Mouse (Mus musculus) heart, postnatal 0 days (tissue): ENCODE data around the gene Cnpy3. TPM values are rescaled to one million over a fixed set of nuclear protein-coding genes. Genes with fewer than 3 reads are reported as not detected.

ENCODE experiments used
- ATAC-seq: fragments of 200-750 bp; cut with Nextera tagmentation; 2 replicates; pipeline ENCODE4 v1.8.0; 2017; ENCODE audit warnings: low read depth, moderate number of reproducible peaks, moderate library complexity; ENCODE audit not compliant: insufficient read depth
- DNase-seq: peaks from one replicate; pipeline ENCODE4 v3.0.0-alpha.2; 2016; ENCODE audit warnings: low spot score
- H3K27ac ChIP-seq: fragments of 300-500 bp; sonication (generic); 2 replicates; pipeline ENCODE4 v1.5.1; 2014; ENCODE audit warnings: low read depth, mild to moderate bottlenecking
- H3K27me3 ChIP-seq: fragments of 300-500 bp; sonication (generic); 2 replicates; pipeline ENCODE4 v1.6.1; 2014; ENCODE audit warnings: low read length, mixed read lengths; ENCODE audit not compliant: control insufficient read depth, insufficient read depth
- H3K36me3 ChIP-seq: fragments of 300-500 bp; sonication (generic); replicated peaks from 2 replicates; pipeline ENCODE4 v1.6.1; 2014; ENCODE audit warnings: low read length, mixed read lengths; ENCODE audit not compliant: control insufficient read depth, insufficient read depth
- H3K4me1 ChIP-seq: fragments of 300-500 bp; sonication (generic); 2 replicates; pipeline ENCODE4 v1.6.1; 2014; ENCODE audit warnings: antibody characterized with exemption; ENCODE audit not compliant: control insufficient read depth, insufficient read depth
- H3K4me2 ChIP-seq: fragments of 300-500 bp; sonication (generic); 2 replicates; pipeline ENCODE4 v1.6.1; 2014; ENCODE audit warnings: low read depth, mild to moderate bottlenecking, low read length, moderate library complexity
- H3K4me3 ChIP-seq: fragments of 300-500 bp; sonication (generic); 2 replicates; pipeline ENCODE4 v1.5.1; 2014; ENCODE audit warnings: low read depth, low read length
- H3K9ac ChIP-seq: fragments of 300-500 bp; sonication (generic); replicated peaks from 2 replicates; pipeline ENCODE4 v1.6.1; 2014; ENCODE audit warnings: low read depth, low read length, mixed read lengths
- H3K9me3 ChIP-seq: fragments of 300-500 bp; sonication (generic); replicated peaks from 2 replicates; pipeline ENCODE4 v1.6.1; 2016; ENCODE audit warnings: low read length; ENCODE audit not compliant: control insufficient read depth
- CTCF ChIP-seq: IDR thresholded peaks from 2 replicates; pipeline ENCODE4 v1.5.1; 2016; ENCODE audit warnings: antibody characterized with exemption, control low read depth, low read depth
- EP300 ChIP-seq: IDR thresholded peaks from 2 replicates; pipeline ENCODE4 v1.6.1; 2016; ENCODE audit warnings: antibody characterized with exemption, low read depth
- whole genome bisulfite sequencing: fragments of 180-500 bp; shearing (Covaris S2); extraction: QIAGEN DNeasy Blood & Tissue Kit; methylation state at CpG from one replicate; pipeline ENCODE4 v1.1.7; 2014; 5-methylcytosine and 5-hydroxymethylcytosine counted together
- polyA plus RNA-seq: library from polyadenylated mRNA; unstranded; fragments of >200 nt; fragmentation: Nextera tagmentation; extraction: Ambion mirVana; gene quantifications from 2 replicates; pipeline ENCODE4 v1.2.1, GENCODE M21; 2015
- total RNA-seq: library from RNA; depleted of rRNA; stranded (reverse); fragments of >200 nt; gene quantifications from 2 replicates; pipeline ENCODE4 v1.2.3, GENCODE M21; 2014; ENCODE audit warnings: low replicate concordance

Cnpy3 gene
- total and polyA plus RNA-seq, 2 experiments from 2014 or later = 27.7 to 44.5 TPM

DNA sequence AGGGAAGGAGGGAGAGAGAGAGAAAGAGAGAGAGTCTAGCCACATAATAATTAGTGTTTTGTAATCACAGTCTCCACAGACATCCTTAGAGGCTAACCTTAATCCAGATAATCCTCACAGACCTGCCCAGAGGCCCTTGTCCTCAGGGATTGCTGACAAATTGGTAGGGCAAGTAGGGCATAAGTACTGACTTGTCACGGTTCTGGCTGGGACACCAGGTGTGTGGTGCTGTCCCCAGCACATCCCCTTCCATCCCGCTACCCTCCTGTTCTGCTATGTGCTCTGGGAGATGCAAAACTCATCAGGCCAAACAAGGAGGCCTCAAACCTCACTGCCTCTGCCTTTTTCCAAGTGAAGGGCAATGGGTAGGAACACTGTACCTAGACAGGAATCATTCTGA, 6.5 kb downstream of the Cnpy3 start:
- Histone ChIP-seq H3K36me3 (peaks cover 28% of the 10 kb centered on the region), H3K4me2 (no peak overlapping the region), H3K4me3 (no peak overlapping the region), H3K27me3 (no peaks in the 10 kb centered on the region), H3K9me3 (no peaks in the 10 kb centered on the region), H3K4me1 (no peaks in the 10 kb centered on the region), H3K27ac (no peak overlapping the region), H3K9ac (no peak overlapping the region)
- DNase-seq = no peak
- ATAC-seq = no peak
- WGBS = 75% methylated on average over 2 of the region's 2 CpGs
- no peak for TF ChIP-seq EP300
- no peak for TF ChIP-seq CTCF

DNA sequence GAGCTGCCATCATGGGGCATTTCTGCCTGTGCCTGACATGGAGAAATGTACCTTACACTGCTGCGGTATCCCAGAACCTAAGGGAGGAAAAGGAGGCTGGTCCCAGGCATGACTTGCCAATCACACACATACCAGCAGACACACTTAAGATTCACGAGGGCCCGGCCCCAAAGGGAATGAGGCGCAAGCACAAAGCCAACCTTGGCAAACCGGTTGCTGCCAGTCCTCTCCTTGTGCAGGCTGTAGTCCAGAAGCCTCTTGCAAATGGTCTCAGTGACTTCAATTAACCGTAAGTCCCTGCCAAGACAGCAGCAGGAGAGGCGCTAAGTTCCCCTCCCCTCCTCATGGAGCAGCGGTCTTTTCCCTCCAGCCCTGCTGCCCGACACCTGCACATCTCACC, 9.0 kb downstream of the Cnpy3 start:
- no peak overlapping the region for H3K9ac ChIP-seq
- no peaks in the 10 kb centered on the region for H3K4me1 ChIP-seq
- peaks cover 28% of the 10 kb centered on the region for H3K36me3 ChIP-seq
- H3K27me3 ChIP-seq = no peaks in the 10 kb centered on the region
- no peak for DNase-seq
- no peaks in the 10 kb centered on the region for H3K9me3 ChIP-seq
- TF ChIP-seq EP300 = no peak
- TF ChIP-seq CTCF = no peak
- WGBS = 82% methylated on average over 9 of the region's 9 CpGs
- no peak overlapping the region for H3K4me3 ChIP-seq
- H3K27ac ChIP-seq = no peak overlapping the region
- H3K4me2 ChIP-seq = no peak overlapping the region
- ATAC-seq = no peak

DNA sequence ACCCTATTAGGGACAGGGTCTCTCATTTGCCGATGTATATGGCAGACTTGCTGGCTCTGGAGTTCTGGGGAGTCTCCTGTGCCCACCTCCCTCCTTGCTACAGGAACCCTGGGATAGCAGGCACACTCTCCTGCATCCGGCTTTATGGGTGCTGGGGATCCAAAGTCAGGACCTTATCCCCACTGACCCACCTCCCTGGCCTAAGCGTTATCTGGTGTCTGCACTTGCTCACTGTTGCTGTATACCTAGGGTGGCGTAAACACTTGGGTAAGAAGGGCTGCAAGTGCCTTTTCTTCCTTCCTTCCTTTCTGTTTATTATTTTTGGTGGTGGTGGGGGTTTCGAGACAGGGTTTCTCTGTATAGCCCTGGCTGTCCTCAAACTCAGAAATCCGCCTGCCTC, 10.7 kb downstream of the Cnpy3 start:
- no peak overlapping the region for H3K4me2 ChIP-seq
- 92% methylated on average over 6 of the region's 6 CpGs for WGBS

DNA sequence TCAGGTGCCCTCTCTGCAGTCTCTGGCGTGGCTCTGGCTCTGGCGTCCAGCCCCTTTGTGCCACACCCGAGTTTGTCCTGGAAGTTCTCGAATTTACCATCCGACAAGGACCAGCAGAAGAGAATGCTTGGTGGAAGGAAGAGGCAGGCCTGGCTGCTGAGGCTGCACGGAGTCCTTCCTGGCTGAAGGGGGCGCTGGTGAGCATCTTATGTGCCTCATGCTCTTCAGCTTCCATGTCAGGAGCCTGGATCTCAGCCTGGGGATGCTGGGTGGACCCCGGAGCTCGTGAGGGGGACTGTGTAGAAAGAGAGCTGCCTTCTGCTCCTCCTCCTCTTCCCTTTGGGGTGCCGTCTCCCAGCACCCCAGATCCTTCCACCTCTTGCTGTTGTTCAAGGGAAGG, 15.9 kb downstream of the Cnpy3 start:
- Histone ChIP-seq H3K9me3 (no peaks in the 10 kb centered on the region), H3K4me3 (no peak overlapping the region), H3K4me2 (no peak overlapping the region), H3K9ac (no peak overlapping the region), H3K36me3 (0 out of 2 replicates have a peak, but pooled peaks cover 6% of the 10 kb centered on the region), H3K4me1 (no peaks in the 10 kb centered on the region), H3K27me3 (no peaks in the 10 kb centered on the region), H3K27ac (no peak overlapping the region)
- 60% methylated on average over 9 of the region's 10 CpGs for WGBS
- ATAC-seq (no peak), DNase-seq (no peak)
- TF ChIP-seq EP300 (no peak), CTCF (peak; percentile 30)

More for the DNA sequence above, 10.7 kb downstream of the Cnpy3 start:
- Histone ChIP-seq H3K4me3 (no peak overlapping the region), H3K27ac (no peak overlapping the region), H3K36me3 (peaks cover 26% of the 10 kb centered on the region), H3K9ac (no peak overlapping the region), H3K4me1 (no peaks in the 10 kb centered on the region), H3K9me3 (no peaks in the 10 kb centered on the region), H3K27me3 (no peaks in the 10 kb centered on the region)
- ATAC-seq (no peak), DNase-seq (no peak)
- TF ChIP-seq CTCF (no peak), EP300 (no peak)

DNA sequence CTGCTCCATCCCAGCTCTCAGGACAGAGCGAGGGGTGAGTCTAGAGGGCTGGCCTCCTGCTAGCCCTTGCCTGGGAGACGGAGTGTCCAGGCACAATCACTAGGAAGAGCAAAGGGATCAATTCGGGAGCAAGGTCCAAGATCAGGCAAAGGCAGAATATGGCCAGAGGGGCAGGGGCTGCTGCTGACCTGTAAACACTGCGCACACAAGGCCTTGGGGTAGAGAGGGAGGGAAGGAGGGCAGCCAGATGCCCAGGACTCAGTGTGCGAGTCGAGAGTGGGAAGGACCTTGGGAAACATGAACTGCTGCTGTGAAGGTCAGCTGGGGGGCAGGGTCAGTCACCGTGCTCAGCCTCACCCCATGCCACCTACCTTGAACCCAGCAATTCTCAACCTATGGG, 16.7 kb downstream of the Cnpy3 start:
- no peaks in the 10 kb centered on the region for H3K9me3 ChIP-seq
- no peak overlapping the region for H3K4me2 ChIP-seq
- DNase-seq = no peak
- ATAC-seq = no peak
- no peak for TF ChIP-seq EP300
- TF ChIP-seq CTCF = no peak
- WGBS = 79% methylated on average over 7 of the region's 7 CpGs
- H3K36me3 ChIP-seq = 0 out of 2 replicates have a peak, but pooled peaks cover 6% of the 10 kb centered on the region
- no peak overlapping the region for H3K27ac ChIP-seq
- no peak overlapping the region for H3K9ac ChIP-seq
- H3K27me3 ChIP-seq = no peaks in the 10 kb centered on the region
- no peak overlapping the region for H3K4me3 ChIP-seq
- no peaks in the 10 kb centered on the region for H3K4me1 ChIP-seq

DNA sequence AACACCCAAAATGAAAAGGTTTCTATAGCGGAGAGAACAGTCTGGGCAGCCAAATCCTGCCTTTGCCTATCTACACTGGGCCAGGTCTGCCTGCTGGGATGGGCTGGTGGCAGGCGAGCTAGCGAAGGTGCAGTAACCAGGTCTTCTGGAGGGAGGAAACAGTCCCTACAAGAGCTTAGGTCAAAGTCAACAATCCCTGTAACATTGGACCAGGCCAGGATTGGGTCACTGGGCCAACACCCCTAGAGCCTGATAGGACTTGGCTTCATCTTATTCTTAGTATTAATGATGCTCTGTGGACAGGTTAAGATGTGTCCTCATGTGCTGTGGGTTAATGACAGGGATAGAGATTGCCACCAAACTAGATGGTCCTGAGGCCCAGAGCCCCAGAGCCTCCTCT, 18.0 kb downstream of the Cnpy3 start:
- 90% methylated on average over 3 of the region's 3 CpGs for WGBS
- ATAC-seq (no peak), DNase-seq (no peak)
- no peak overlapping the region for H3K9ac ChIP-seq
- H3K4me3 ChIP-seq = no peak overlapping the region
- H3K27me3 ChIP-seq = peaks cover under 1% of the 10 kb centered on the region; the same call in 1 of the 2 replicates
- H3K4me1 ChIP-seq = no peaks in the 10 kb centered on the region
- TF ChIP-seq EP300 = no peak
- no peak for TF ChIP-seq CTCF
- H3K36me3 ChIP-seq = 0 out of 2 replicates have a peak, but pooled peaks cover 6% of the 10 kb centered on the region
- no peak overlapping the region for H3K27ac ChIP-seq
- no peak overlapping the region for H3K4me2 ChIP-seq
- no peaks in the 10 kb centered on the region for H3K9me3 ChIP-seq
